Mouse (Mus musculus): ENCODE measurements around the gene Slbp. TPM values are rescaled to one million over a fixed set of nuclear protein-coding genes. Genes with fewer than 3 reads are reported as not detected.

Gene Slbp
- 129 and 141 TPM in 2 replicates for polyA plus RNA-seq (2015; fragmentation: Nextera tagmentation; extraction: Ambion mirVana)

GRCm38 (mm10) chr5:33651921-33652782 is at the start of gene Slbp:
Slbp (minus strand) TSS chr5:33652574.
- H3K4me2 ChIP-seq (replicated peaks), result peak within 1 kb of the TSS; percentile 54
- H3K4me3 ChIP-seq, result peak within 1 kb of the TSS; percentile 90
- ATAC-seq (replicated peaks), result peak; percentile 97
- H3K9me3 ChIP-seq, result no peaks in the 10 kb centered on the region
- peaks cover 25% of the 10 kb centered on the region for H3K36me3 ChIP-seq
- peak within 1 kb of the TSS; percentile 83 for H3K9ac ChIP-seq (replicated peaks)
- WGBS, result under 1% methylated on average over 82 of the region's 82 CpGs
- peak within 1 kb of the TSS; percentile 98 for H3K27ac ChIP-seq (replicated peaks)
- peaks cover 43% of the 10 kb centered on the region for H3K4me1 ChIP-seq
- H3K27me3 ChIP-seq, result no peaks in the 10 kb centered on the region

DNA sequence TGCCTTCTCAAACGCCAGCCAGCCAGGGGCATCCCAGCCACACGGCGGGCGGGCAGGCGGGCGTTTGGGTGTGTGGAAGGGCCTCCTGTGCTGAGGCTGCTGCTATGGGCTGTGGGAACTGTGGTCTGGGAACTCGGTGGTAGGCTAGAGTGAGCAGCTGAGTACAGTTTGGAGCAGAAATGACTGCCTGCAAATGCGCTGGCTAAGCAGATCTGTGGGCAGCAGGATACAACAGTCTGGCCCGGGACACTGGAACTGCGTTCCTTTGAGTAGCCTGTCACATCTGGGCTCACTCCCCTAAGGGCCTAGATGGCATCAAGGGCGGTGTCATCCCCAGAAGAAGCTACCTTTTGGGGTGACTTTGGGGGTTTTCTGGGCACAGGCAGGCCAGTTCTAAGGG is 49.5 kb upstream of the Slbp start:
- no peak for ATAC-seq (replicated peaks)
- H3K36me3 ChIP-seq, result no peaks in the 10 kb centered on the region
- no peak overlapping the region for H3K27ac ChIP-seq (replicated peaks)
- H3K9me3 ChIP-seq, result no peaks in the 10 kb centered on the region
- WGBS, result 79% methylated on average over 11 of the region's 11 CpGs
- H3K4me2 ChIP-seq (replicated peaks), result no peak overlapping the region
- H3K9ac ChIP-seq (replicated peaks), result no peak overlapping the region
- no peaks in the 10 kb centered on the region for H3K27me3 ChIP-seq
- peaks cover 58% of the 10 kb centered on the region for H3K4me1 ChIP-seq
- H3K4me3 ChIP-seq, result no peak overlapping the region

GRCm38 (mm10) chr5:33700010-33700409 is 47.6 kb upstream of the Slbp start:
- Histone ChIP-seq H3K27ac (replicated peaks) (peak overlapping the region; percentile 24; the same call in 1 of the 2 replicates), H3K4me2 (replicated peaks) (no peak overlapping the region), H3K4me3 (no peak overlapping the region), H3K36me3 (no peaks in the 10 kb centered on the region), H3K9ac (replicated peaks) (no peak overlapping the region), H3K4me1 (peaks cover 65% of the 10 kb centered on the region), H3K9me3 (no peaks in the 10 kb centered on the region), H3K27me3 (no peaks in the 10 kb centered on the region)
- ATAC-seq (replicated peaks), result no peak
- WGBS, result 37% methylated on average over 13 of the region's 13 CpGs

DNA sequence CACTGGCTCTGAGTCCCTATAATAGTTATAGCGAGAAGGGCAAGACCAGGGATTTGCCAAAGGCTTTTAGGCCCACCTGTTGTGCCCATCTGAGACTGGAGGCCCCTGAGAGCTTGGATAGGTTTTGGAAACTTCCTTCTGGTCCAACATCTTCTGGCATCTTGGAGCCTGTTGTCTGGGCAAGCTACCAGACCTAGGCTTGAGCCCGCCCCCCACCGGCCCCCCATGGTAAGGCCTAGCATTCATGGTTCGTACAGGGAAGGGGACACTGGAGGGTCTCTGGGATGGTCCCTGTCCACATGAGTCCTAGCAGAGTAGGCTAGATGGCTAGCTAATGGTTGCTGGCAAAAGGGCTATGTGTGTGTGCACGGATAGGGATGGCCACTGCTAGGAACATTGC is 46.3 kb upstream of the Slbp start:
- Histone ChIP-seq H3K36me3 (no peaks in the 10 kb centered on the region), H3K4me2 (replicated peaks) (no peak overlapping the region), H3K27ac (replicated peaks) (peak overlapping the region; percentile 70), H3K9me3 (no peaks in the 10 kb centered on the region), H3K9ac (replicated peaks) (no peak overlapping the region), H3K4me3 (no peak overlapping the region), H3K27me3 (peaks cover 3% of the 10 kb centered on the region; the same call in 1 of the 2 replicates), H3K4me1 (peaks cover 65% of the 10 kb centered on the region)
- 50% methylated on average over 5 of the region's 5 CpGs for WGBS
- no peak for ATAC-seq (replicated peaks)

- peaks cover 68% of the 10 kb centered on the region for H3K4me1 ChIP-seq
- WGBS, result 3% methylated on average over 13 of the region's 13 CpGs
- no peaks in the 10 kb centered on the region for H3K36me3 ChIP-seq
- H3K27ac ChIP-seq (replicated peaks), result peak overlapping the region; percentile 70
- H3K9me3 ChIP-seq, result no peaks in the 10 kb centered on the region
- H3K27me3 ChIP-seq, result peaks cover 3% of the 10 kb centered on the region; the same call in 1 of the 2 replicates
- no peak overlapping the region for H3K4me2 ChIP-seq (replicated peaks)
- no peak overlapping the region for H3K9ac ChIP-seq (replicated peaks)
- ATAC-seq (replicated peaks), result peak; percentile 59
- H3K4me3 ChIP-seq, result no peak overlapping the region
Measured at GRCm38 (mm10) chr5:33697947-33698512, 45.7 kb upstream of the Slbp start.

DNA sequence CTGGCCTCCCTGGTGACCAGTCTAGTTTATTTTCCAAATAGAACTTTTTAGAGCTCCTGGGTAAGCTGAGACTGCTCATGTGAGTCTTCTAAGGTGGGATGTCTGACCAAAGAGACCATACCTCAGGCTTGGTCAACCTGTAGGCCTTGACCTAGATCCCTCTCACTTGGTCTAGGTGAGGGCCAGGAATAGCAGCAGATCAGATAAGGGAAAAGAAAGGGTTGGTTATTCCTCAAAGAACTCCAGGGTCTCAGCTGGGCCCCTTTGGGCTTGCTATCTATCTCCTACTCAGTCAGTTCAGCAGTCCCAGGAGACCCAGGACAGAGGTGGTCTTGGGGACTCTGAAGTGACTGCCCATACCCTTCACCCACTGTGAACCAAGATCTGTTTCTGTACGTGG is 45.2 kb upstream of the Slbp start:
- WGBS, result 6% methylated on average over 1 of the region's 1 CpGs
- peaks cover 73% of the 10 kb centered on the region for H3K4me1 ChIP-seq
- peaks cover 3% of the 10 kb centered on the region; the same call in 1 of the 2 replicates for H3K27me3 ChIP-seq
- peak overlapping the region; percentile 64 for H3K27ac ChIP-seq (replicated peaks)
- no peak overlapping the region for H3K4me3 ChIP-seq
- H3K4me2 ChIP-seq (replicated peaks), result no peak overlapping the region
- H3K9ac ChIP-seq (replicated peaks), result no peak overlapping the region
- ATAC-seq (replicated peaks), result no peak
- H3K9me3 ChIP-seq, result no peaks in the 10 kb centered on the region
- no peaks in the 10 kb centered on the region for H3K36me3 ChIP-seq

DNA sequence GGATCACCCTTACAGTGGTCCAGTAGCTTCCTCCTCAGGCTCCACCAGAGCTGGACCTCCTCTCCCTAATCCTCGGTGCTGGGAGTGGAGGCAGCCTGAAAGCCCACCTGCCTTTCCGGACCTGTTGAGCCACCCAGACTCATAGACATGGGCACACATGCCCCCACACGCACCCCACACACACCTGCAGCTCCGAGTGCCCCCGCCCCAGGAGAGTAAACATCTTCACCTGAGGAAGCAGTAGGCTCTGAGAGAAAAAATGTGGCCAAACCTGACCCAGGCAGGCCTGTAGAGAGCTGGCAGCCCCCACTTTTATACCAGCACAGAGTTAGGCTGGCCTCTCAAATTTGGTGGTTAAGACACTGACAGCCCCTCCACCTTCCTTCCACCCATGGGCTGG is 44.1 kb upstream of the Slbp start:
- Histone ChIP-seq H3K4me1 (peaks cover 74% of the 10 kb centered on the region), H3K9me3 (no peaks in the 10 kb centered on the region), H3K4me3 (no peak overlapping the region), H3K4me2 (replicated peaks) (no peak overlapping the region), H3K9ac (replicated peaks) (no peak overlapping the region), H3K27ac (replicated peaks) (peak overlapping the region; percentile 81; the same call in 1 of the 2 replicates), H3K27me3 (peaks cover 3% of the 10 kb centered on the region; the same call in 1 of the 2 replicates), H3K36me3 (no peaks in the 10 kb centered on the region)
- ATAC-seq (replicated peaks), result no peak
- 45% methylated on average over 5 of the region's 5 CpGs for WGBS

GRCm38 (mm10) chr5:33695718-33696121 is 43.3 kb upstream of the Slbp start:
- Histone ChIP-seq H3K36me3 (no peaks in the 10 kb centered on the region), H3K27ac (replicated peaks) (peak overlapping the region; percentile 81), H3K4me3 (peak overlapping the region; percentile 51), H3K4me1 (peaks cover 74% of the 10 kb centered on the region), H3K9ac (replicated peaks) (peak overlapping the region; percentile 61), H3K9me3 (no peaks in the 10 kb centered on the region), H3K27me3 (peaks cover 3% of the 10 kb centered on the region; the same call in 1 of the 2 replicates), H3K4me2 (replicated peaks) (peak overlapping the region; percentile 94)
- ATAC-seq (replicated peaks), result peak; percentile 27; the same call in 1 of the 2 replicates
- WGBS, result under 1% methylated on average over 23 of the region's 24 CpGs

- under 1% methylated on average over 70 of the region's 71 CpGs for WGBS
- Histone ChIP-seq H3K36me3 (no peaks in the 10 kb centered on the region), H3K4me3 (peak overlapping the region; percentile 51), H3K9ac (replicated peaks) (peak overlapping the region; percentile 61), H3K4me2 (replicated peaks) (peak overlapping the region; percentile 94), H3K9me3 (no peaks in the 10 kb centered on the region), H3K4me1 (peaks cover 80% of the 10 kb centered on the region), H3K27me3 (peaks cover 3% of the 10 kb centered on the region; the same call in 1 of the 2 replicates), H3K27ac (replicated peaks) (peak overlapping the region; percentile 81)
- peak; percentile 79 for ATAC-seq (replicated peaks)
Measured at GRCm38 (mm10) chr5:33694848-33695717, 42.7 kb upstream of the Slbp start.

DNA sequence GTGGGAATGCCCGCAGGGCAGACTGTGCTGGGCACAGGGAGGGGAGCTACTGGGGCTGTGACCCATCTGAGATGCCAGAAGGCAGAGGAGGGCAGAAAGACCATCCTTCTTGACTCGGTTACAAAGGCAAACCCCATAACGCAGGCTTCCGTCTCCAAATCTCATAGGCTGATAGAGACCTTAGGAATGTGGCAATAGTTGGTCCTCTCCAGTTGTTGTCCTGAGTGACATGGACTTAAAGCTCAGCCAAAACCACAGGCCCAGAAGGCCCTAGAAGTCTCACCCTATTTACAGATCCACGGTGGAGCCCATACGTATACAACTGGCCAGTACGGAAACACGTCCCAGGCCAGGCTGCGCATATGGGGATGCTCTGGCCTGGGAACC is 42.1 kb upstream of the Slbp start:
- no peaks in the 10 kb centered on the region for H3K36me3 ChIP-seq
- no peaks in the 10 kb centered on the region for H3K9me3 ChIP-seq
- WGBS, result 26% methylated on average over 9 of the region's 9 CpGs
- H3K27me3 ChIP-seq, result peaks cover 3% of the 10 kb centered on the region; the same call in 1 of the 2 replicates
- H3K4me2 ChIP-seq (replicated peaks), result peak overlapping the region; percentile 94
- H3K4me3 ChIP-seq, result no peak overlapping the region
- peaks cover 81% of the 10 kb centered on the region for H3K4me1 ChIP-seq
- no peak overlapping the region for H3K9ac ChIP-seq (replicated peaks)
- H3K27ac ChIP-seq (replicated peaks), result peak overlapping the region; percentile 81
- no peak for ATAC-seq (replicated peaks)

DNA sequence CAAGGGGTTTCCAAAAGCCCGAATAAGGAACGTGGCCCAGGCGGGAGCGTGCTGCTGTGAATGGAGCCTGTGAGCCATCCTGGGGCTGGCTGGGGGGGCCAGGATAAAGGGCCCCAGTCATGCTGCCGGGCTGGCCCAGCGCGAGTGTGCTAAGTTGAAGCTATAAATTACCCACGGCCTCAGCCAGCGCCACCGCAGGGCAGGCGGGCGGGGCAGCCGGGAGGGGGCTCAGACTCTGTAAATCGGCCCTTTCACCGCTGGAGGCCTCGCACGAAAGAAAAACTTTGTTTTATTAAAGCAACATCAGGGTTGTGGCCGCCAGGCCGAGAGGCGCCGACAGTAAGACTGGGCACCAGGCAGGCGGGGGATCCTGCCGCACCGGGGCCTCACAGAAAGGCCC is 40.0 kb upstream of the Slbp start:
- H3K27ac ChIP-seq (replicated peaks), result peak overlapping the region; percentile 71
- peak overlapping the region; percentile 10; the same call in 1 of the 2 replicates for H3K4me2 ChIP-seq (replicated peaks)
- H3K36me3 ChIP-seq, result no peaks in the 10 kb centered on the region
- H3K27me3 ChIP-seq, result peaks cover 3% of the 10 kb centered on the region; the same call in 1 of the 2 replicates
- WGBS, result 2% methylated on average over 24 of the region's 24 CpGs
- H3K9me3 ChIP-seq, result no peaks in the 10 kb centered on the region
- H3K4me1 ChIP-seq, result peaks cover 72% of the 10 kb centered on the region
- H3K4me3 ChIP-seq, result no peak overlapping the region
- no peak overlapping the region for H3K9ac ChIP-seq (replicated peaks)
- ATAC-seq (replicated peaks), result no peak

Data from forebrain, embryonic 15.5 days (tissue).